Mouse (Mus musculus) embryonic fibroblast, embryonic 13.5 days (primary cell): ENCODE data around the gene Ppp1r14a.

Source experiments
- CTCF ChIP-seq: IDR thresholded peaks from 2 replicates; pipeline ENCODE4 v1.5.1; 2011; ENCODE audit warnings: mild to moderate bottlenecking, control low read depth, low read length, moderate library complexity, borderline replicate concordance; ENCODE audit not compliant: insufficient read depth
- POLR2A ChIP-seq: IDR thresholded peaks from 2 replicates; pipeline ENCODE4 v1.6.1; 2011; ENCODE audit warnings: low read depth, mild to moderate bottlenecking, control low read depth, low read length, moderate library complexity

- TF ChIP-seq CTCF, result no peak
- no peak for TF ChIP-seq POLR2A
Observed at GRCm38 (mm10) chr7:29293131-29294065, 4.3 kb downstream of the Ppp1r14a start.
